Mouse (Mus musculus) heart, embryonic 10.5 days (tissue): ENCODE results near the gene Ces3a. TPM values are rescaled to one million over a fixed set of nuclear protein-coding genes. Genes with fewer than 3 reads are reported as not detected.

Source experiments
- polyA plus RNA-seq: library from polyadenylated mRNA; unstranded; fragments of >200 nt; fragmentation: Nextera tagmentation; extraction: Ambion mirVana; gene quantifications from 2 replicates; pipeline ENCODE4 v1.2.1, GENCODE M21; 2016

Gene Ces3a
- polyA plus RNA-seq, 1 experiment from 2014 or later: not detected

Other genes with a start within 250 kb of the Ces3a start
- gene Ces2b, start 217.0 kb upstream of the Ces3a start, polyA plus RNA-seq: not detected in 2 replicates
- not detected in 2 replicates for gene Ces2c, start 201.5 kb upstream of the Ces3a start, polyA plus RNA-seq
- not detected in 2 replicates for gene Ces2e, start 122.3 kb upstream of the Ces3a start, polyA plus RNA-seq
- not detected in 2 replicates for gene Ces2f, start 101.2 kb upstream of the Ces3a start, polyA plus RNA-seq
- 0.21 and 0.25 TPM in 2 replicates for gene Ces2g, start 86.9 kb upstream of the Ces3a start, polyA plus RNA-seq
- gene Ces2h, start 47.7 kb upstream of the Ces3a start, polyA plus RNA-seq: not detected in 2 replicates
- 0.15 TPM in 1 of 2 replicates, not detected in the other for gene Ces3b, start 35.2 kb downstream of the Ces3a start, polyA plus RNA-seq
- not detected in 2 replicates for gene Ces4a, start 83.2 kb downstream of the Ces3a start, polyA plus RNA-seq
- 47.5 and 59.6 TPM in 2 replicates for gene Cbfb, start 122.1 kb downstream of the Ces3a start, polyA plus RNA-seq
- gene D230025D16Rik, start 176.5 kb downstream of the Ces3a start, polyA plus RNA-seq: 19.3 and 20.7 TPM in 2 replicates
- 7.6 and 8.1 TPM in 2 replicates for gene B3gnt9, start 206.6 kb downstream of the Ces3a start, polyA plus RNA-seq
- 19.0 and 19.4 TPM in 2 replicates for gene Tradd, start 216.0 kb downstream of the Ces3a start, polyA plus RNA-seq
- 2.0 and 2.4 TPM in 2 replicates for gene Fbxl8, start 216.0 kb downstream of the Ces3a start, polyA plus RNA-seq
- gene Hsf4, start 221.2 kb downstream of the Ces3a start, polyA plus RNA-seq: 0.16 TPM in 1 of 2 replicates, not detected in the other
- gene Nol3, start 227.5 kb downstream of the Ces3a start, polyA plus RNA-seq: 1.2 and 1.3 TPM in 2 replicates
- 7.4 and 8.6 TPM in 2 replicates for gene 4931428F04Rik, start 241.3 kb downstream of the Ces3a start, polyA plus RNA-seq
- 16.7 and 18.9 TPM in 2 replicates for gene Exoc3l, start 247.5 kb downstream of the Ces3a start, polyA plus RNA-seq
- gene E2f4, start 249.1 kb downstream of the Ces3a start, polyA plus RNA-seq: 91.4 and 114 TPM in 2 replicates